Mouse (Mus musculus): ENCODE data around the gene Fancc.
"Not testable (repeated sequence)": the region's sequence is repeated elsewhere in the genome, so short reads cannot be mapped to it uniquely, and the experiment has no call there.

The Fancc gene

DNA sequence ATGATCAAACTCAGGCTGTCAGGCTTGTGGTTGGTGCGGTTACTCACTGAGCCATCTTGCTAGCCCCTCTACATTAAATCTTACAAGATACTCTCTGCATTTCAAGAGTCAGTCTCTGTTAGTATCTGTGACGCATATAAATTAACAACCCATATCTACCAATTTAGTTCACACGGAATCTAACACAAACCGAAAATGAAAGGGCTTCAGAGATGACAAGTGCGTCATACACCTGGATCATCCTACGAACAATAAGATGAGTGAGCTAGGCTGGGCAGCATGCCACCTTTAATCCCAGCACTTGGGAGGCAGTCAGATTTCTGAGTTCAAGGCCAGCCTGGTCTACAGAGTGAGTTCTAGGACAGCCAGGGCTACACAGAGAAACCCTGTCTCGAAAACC is 177.3 kb downstream of the Fancc start:
- DNase-seq (ENCODE audit: low read depth in 2 of 2, low spot score in 2 of 2): no peak

DNA sequence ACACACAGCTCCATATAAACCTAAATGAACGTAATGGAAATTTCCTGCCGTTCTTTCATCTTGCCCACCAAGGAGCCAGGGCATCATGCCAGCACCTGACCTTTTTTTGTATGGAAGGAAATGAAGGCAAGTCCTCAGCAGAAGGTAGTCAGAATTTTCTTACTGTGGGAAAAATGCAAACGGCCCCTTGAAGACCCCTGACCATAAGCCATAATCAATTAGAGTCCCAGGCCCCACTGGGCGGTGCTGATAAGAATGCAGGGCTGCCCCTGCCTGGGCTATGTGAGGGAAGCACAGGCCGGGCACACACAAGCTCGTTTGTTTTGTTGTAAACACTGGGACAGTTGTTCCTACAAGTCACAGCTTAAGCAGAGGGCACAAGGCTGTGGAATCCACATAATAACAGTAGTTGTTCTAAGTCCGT is 179.4 kb downstream of the Fancc start:
- no peak for DNase-seq (ENCODE audit: low read depth in 2 of 2, low spot score in 2 of 2)

DNA sequence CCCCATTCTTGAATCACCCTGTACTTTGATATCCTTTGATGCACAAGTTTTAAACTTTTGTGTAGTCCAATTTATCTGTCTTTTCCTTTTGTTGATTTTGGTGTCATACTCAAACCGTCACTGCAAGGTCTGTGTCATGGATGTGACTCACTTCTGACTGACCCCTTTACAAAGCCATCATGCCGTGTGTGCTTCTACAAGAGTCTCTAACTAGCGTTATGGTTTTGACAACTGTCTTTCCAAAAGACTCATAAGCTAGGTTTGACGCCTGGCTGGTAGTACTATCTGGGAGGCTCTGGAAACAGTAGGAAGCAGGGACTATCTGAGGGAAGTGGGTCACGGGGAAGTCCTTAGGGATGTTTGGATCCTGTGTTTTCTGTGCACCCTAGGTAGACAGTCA is 180.7 kb downstream of the Fancc start:
- DNase-seq (ENCODE audit: low read depth in 2 of 2, low spot score in 2 of 2): no peak

DNA sequence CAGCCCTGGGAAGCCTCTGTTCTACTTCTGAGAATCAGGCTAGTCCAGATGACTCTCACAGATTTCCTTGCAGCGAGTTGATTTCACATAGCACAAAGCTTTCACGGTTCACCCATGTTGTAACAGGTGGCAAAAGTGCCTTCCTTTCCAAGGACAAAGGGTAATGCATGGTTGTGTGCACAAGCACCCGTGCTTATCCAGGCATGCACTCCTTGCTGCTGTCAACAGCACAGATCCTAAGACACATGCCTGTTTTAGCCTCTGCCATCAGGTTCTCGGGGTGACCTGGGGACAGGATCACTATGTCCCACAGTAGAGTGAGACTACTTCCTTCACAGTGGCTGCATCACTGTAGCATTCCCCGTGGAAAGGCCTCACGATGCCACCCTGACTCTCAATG is 181.3 kb downstream of the Fancc start:
- no peak for DNase-seq (ENCODE audit: low read depth in 2 of 2, low spot score in 2 of 2)

- DNase-seq (ENCODE audit: low read depth in 2 of 2, low spot score in 2 of 2): not testable (repeated sequence)
Observed at GRCm38 (mm10) chr13:63315111-63315510, 182.0 kb downstream of the Fancc start.

- no peak for DNase-seq (ENCODE audit: low read depth in 2 of 2, low spot score in 2 of 2)
Observed at GRCm38 (mm10) chr13:63314608-63314920, 182.5 kb downstream of the Fancc start.

- DNase-seq (ENCODE audit: low read depth in 2 of 2, low spot score in 2 of 2): no peak
Observed at GRCm38 (mm10) chr13:63313748-63314607, 183.1 kb downstream of the Fancc start.

GRCm38 (mm10) chr13:63313247-63313646 is 183.8 kb downstream of the Fancc start:
- no peak for DNase-seq (ENCODE audit: low read depth in 2 of 2, low spot score in 2 of 2)

DNA sequence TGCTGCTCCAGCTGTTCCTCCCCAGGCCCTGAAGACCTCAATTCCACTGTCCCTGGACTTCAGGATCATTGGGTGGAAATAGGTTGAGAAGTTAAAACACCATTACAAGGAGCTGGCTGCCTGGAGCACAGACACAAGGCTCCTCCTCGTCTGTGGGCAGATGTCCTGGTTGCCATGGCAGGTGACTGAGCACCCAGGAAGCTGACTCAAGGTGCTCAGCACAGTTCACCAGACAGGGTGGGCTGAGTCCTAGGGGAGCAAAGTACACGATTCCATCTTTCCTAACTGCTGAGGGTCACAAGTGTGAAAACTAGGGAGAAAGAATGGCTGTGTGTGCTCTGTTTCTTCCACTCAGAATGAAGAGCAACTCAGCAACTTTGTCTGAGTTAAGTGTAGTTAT is 185.9 kb downstream of the Fancc start:
- no peak for DNase-seq (ENCODE audit: low read depth in 2 of 2, low spot score in 2 of 2)

- DNase-seq (ENCODE audit: low read depth in 2 of 2, low spot score in 2 of 2): no peak
Observed at GRCm38 (mm10) chr13:63309563-63309962, 187.5 kb downstream of the Fancc start.

- no peak for DNase-seq (ENCODE audit: low read depth in 2 of 2, low spot score in 2 of 2)
Observed at GRCm38 (mm10) chr13:63306768-63307167, 190.3 kb downstream of the Fancc start.

DNA sequence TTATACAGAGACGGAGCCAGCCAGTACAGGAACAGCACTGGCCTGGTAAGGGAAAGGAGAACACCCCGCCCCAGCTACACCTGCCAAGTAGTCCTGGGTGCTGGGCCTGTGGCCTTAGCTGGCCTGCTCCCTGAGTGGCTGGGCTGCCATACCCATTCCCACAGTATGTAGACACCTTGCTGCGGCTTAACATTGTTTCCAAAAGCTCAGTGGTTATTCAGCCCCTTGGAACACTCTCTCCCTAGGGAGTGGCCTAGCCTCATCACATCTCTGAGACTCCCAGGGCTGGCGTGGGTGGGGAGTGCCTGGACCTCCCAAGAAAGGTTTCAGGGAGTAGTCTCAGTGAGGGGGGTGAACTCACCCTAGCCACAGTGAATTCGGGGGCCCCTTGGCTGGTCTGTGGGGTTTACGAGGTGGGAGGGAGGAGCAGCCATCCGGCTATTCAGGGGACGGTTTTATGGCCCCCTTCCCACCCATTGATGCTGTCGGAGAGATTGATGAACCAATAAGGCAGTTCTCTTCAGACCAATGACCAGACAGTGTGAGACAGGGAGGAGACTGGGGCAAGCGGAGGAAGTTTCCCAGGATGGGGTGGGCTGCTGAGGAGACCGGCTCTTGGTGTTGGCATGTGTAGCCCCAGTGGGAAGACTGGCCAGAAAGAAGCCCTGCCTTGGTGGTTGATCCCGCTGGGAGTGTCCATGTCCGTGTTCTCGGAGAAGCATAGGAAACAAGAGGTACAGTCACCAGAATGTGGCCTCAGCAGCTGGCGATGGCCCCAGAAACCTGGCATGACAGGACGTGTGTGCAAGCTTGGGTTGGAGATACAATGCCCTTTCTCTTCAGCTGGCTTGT is 191.7 kb downstream of the Fancc start:
- DNase-seq (ENCODE audit: low read depth in 2 of 2, low spot score in 2 of 2): no peak

GRCm38 (mm10) chr13:63304799-63305159 is 192.3 kb downstream of the Fancc start:
- DNase-seq (ENCODE audit: low read depth in 2 of 2, low spot score in 2 of 2): no peak

DNA sequence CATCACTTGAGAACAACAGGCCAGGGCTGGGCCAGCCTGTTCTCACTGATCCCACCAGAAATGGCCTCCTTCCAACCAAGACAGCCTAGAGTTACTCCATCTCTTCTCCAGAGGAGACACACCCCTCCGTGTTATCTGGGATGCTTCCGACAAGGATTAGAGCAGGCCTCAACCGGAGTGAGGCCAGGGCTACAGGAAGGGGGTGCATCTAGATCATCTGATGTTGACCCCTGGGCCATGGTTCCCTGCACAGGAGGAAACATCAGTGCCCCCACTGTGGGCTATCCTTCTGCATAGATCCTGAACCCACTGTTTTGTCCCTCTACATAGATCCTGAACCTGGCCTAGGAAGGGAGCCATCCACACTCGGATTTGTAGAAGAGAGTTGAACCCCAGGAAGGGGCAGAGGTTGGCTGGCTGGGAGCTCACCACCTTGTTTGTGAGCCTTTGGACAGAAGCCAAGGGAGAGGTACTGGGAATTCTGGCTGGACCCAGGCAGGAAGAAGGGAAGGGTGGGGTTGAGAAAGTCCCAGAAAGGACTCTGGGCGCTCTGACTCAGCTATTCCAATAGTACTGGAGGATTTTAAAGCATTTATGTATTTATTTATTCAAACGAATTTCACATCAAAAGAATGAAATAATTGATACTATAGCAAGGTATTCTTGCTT is 192.8 kb downstream of the Fancc start:
- DNase-seq (ENCODE audit: low read depth in 2 of 2, low spot score in 2 of 2): no peak

DNA sequence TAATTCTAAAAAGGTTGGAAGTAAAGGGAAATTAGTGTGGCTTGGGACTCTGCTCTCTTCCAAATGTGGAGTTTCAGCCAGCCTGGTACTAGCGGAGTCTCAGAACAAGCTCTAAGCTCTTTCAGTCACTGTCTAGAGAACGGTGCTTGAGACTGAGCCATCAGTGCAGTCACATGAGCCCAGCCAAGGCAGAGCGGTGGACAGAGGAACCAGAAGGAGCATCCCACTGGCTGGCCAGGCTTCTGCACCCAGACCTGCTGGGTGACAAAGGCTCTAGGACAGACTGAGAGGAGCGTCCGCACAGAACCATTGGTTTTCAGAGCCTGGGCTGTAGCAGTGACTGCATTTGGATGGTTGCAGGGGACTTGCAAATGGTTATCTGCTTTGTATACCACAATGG is 194.7 kb downstream of the Fancc start:
- no peak for DNase-seq (ENCODE audit: low read depth in 2 of 2, low spot score in 2 of 2)

DNA sequence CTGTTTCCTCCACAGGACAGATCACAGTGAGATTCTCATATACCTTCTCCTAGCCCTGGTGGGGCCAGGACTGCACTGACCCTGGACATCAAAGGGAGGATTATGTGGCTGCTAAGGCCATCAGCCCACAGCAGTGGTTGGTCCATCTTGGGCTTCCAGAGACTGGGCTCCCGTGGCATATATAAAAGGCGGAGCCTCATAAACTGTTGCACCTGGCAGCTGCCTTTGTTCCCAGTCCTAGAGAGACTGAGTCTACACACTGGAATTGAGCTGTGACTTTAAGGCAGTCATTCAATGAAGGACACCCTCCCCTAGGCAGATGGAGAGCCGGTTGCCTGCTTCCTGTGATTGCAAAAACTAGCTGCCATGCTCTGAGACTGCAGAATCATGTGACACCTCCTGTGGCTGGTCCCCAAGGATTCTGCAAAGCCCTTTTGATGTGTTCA is 195.3 kb downstream of the Fancc start:
- no peak for DNase-seq (ENCODE audit: low read depth in 2 of 2, low spot score in 2 of 2)

GRCm38 (mm10) chr13:63300929-63301328 is 196.1 kb downstream of the Fancc start:
- DNase-seq (ENCODE audit: low read depth in 2 of 2, low spot score in 2 of 2): no peak

DNA sequence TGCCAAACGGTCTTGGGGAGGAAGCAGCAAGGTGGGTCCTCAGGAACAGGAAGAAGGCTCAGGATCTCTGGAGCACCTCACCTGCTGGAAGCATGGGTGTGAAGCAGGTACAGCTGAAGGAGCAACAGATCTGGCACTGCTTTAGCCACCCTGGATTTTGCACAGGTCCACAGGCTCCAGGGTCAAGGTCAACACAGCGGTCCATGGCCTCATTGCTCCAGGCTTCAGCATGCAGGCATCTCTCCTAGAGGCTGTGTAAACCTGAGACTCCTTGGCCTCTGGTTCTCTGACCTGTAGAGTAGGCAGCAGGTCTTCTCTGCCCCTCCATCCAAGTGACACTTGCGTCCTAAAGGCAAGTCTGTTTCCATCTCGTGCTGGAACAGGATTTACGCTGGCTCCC is 198.1 kb downstream of the Fancc start:
- DNase-seq (ENCODE audit: low read depth in 2 of 2, low spot score in 2 of 2): no peak

DNA sequence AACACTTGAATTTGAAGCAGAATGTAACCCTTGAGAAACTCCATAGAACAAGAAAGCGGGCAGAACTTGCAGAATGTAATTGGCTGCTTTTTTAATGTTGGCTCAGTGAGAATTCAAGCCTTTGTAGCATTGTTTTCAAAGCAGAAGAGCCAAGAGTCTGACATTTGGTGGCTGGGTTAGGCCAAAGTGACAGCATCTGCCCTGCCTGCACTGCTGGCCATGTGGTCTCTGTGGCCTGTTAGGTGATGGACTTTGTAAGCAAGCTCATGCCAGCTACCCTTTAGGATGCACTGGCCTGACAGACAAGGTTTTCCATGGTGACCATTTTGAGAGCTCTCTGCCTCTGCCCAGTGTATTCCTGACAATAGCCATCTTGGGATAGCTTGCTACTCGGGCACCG is 199.1 kb downstream of the Fancc start:
- DNase-seq (ENCODE audit: low read depth in 2 of 2, low spot score in 2 of 2): no peak

DNA sequence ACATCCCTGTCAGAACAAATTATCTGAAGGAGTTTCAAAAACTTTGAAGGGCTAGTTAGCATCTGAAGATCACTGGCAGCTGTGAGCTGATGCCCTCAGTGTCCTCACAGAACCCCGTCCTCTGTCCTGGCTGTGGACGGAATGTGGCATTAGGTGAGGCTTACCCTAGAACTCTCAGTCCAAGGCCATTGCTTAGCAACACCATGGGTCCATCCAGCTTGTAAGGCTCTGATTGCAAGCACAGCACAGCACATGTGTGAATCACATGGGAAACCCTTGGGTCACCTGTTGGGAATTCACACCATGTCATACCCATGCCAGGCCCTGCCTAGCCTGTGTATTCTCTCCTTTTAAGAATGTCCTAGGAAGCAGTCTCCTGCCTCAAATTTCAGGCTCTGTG is 200.1 kb downstream of the Fancc start:
- DNase-seq (ENCODE audit: low read depth in 2 of 2, low spot score in 2 of 2): no peak

DNA sequence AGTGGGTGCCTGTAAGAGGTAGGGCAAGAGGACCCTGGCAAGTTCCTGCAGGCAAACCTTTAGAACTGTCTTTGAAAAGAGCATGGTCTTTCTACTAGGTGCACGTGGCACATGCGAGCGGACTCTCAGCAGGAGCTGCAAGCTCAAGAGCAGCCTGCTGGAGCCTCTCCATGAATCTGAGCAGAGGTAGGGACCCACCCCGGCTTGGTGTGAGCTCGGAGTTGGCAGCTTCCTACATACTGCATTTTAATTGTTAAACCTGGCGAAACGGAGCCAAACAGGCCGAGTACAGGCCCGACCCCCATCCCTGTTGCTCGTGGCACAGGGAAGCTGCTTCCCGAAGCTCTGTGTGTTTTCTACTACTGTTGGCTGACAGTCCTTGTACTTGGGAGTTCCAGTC is 200.8 kb downstream of the Fancc start:
- DNase-seq (ENCODE audit: low read depth in 2 of 2, low spot score in 2 of 2): no peak

Data from CD8-positive naive resting alpha-beta T cell, adult 2 months (primary cell).